Mouse (Mus musculus) G1E-ER4 (cell line): ENCODE data around the gene Zfp592. TPM values are rescaled to one million over a fixed set of nuclear protein-coding genes. Genes with fewer than 3 reads are reported as not detected.

Source experiments
- GATA1 ChIP-seq: IDR thresholded peaks from one replicate; pipeline ENCODE4 v1.8.0; 2012; ENCODE audit warnings: low read length, inconsistent platforms
- polyA plus RNA-seq: library from polyadenylated mRNA; stranded (reverse); fragments of >175 nt; gene quantifications from 2 replicates; pipeline ENCODE4 v1.2.3, GENCODE M21; 2012

Gene Zfp592
- polyA plus RNA-seq, 1 experiment, result 78.9 TPM

- TF ChIP-seq GATA1, result no peak
These were observed 46.2 kb downstream of the Zfp592 start for GRCm38 (mm10) chr7:81039711-81040110.

DNA sequence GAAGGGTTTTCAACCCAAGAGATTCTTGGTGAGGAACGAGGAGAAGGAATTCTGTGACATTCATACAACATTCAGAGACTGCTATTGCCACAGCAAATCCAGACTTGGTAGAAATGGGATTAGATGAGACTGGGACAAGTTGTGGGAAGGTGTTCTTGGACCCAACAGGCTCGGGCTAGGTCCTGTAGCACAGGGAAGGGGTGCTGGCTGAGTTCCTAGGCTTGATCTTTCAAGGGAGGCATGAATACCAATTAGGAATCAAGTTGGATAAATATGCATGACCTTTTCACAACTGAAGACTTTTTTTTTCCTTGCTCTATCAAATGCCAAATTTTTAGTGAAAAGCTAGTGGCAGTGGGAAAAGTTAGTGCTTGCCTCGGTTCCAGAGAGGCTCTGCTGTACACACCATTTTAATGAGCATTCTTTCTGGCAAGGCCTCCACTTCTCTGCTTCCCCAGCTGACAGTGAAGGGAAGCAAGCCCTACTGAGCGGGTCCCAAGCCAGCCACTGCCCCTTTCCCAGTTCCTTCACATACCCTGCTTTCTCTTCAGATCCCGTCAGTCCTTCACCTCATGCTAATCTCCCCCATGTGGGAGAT, 49.6 kb downstream of the Zfp592 start:
- TF ChIP-seq GATA1, result no peak

DNA sequence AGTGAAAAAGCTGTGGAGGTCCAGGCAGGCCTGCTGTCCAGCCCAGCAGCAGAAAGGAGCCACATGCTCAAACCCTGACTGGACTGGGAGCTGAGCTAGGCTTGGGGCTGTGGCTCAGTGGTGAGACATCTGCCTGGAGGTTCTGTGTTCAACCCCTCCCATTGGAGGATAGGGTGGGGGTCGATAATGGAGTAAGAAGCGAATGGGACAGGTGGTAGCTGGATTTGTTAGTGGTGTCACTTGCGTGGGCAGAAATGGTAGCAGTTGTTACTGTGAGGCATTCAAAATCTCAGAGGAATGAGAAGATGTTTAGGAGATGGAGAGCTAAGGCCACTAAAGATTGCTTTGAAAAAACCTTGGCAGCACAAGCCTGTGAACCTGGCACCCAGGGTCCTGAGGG, 54.4 kb downstream of the Zfp592 start:
- TF ChIP-seq GATA1, result no peak

DNA sequence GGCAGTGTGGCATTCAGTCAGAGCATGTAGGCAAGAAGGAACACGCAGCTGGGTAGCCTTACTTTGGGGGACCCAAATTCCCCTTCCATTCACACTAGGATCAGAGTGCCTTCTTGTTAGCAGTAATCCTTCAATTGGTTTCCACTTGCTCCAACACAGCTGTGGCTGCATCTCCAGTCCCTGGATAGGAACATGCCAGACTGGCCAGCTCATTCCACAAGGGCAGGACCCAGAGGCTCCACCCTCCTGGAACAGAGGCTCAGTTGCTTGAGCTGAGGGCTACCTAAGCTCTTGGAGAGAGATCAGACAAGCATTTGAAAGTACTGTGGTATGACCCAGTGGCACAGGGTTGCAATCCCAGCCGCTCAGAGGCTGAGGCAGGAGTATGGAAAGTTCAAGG, 55.0 kb downstream of the Zfp592 start:
- TF ChIP-seq GATA1, result no peak

- TF ChIP-seq GATA1, result no peak
These were observed 56.5 kb downstream of the Zfp592 start for GRCm38 (mm10) chr7:81049966-81050365.

GRCm38 (mm10) chr7:81055709-81056370, 62.4 kb downstream of the Zfp592 start:
- TF ChIP-seq GATA1, result no peak

GRCm38 (mm10) chr7:81057471-81057870, 64.0 kb downstream of the Zfp592 start, which contains the start of gene Alpk3:
Alpk3 (plus strand) TSS chr7:81057600.
- TF ChIP-seq GATA1, result no peak

DNA sequence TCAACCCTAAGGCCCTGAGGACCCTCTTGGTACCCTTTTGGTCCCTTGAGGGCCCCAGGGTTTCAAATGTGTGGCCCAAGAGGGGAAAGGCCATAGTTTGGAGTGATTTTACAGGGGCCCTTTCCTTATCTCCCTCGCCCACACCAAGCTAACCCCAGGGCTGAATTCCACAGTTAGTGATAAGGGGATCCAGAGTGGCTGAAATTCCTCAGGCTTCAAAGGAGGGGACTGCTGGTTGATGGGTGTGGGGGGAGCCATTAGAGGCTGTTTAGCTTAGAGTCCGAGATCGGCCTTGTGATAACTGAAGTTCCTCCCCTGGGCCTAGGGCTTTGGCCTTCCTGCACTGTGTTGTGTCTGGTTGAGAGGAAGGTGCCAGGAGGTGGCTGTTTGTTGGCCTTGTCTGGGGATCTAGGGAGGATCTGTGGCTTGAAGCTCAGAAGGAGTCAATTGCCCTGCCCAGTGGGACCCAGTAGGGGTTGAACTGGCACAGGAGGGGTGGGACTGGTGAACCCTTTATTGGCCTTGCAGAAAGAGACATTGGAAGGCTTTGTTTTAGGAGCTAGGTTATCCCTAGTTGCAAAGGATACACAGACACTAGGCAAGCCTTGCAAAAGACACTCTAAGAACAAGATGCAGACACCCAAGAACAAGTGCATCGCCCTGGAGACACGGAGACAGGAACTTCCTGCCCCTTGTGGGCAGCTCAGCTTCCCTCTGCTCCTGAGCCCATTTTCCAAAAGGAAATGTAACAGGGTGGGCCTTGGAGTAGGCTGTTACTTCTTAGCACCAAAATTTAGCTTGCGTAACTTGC, 64.6 kb downstream of the Zfp592 start:
- TF ChIP-seq GATA1, result peak; percentile 71

DNA sequence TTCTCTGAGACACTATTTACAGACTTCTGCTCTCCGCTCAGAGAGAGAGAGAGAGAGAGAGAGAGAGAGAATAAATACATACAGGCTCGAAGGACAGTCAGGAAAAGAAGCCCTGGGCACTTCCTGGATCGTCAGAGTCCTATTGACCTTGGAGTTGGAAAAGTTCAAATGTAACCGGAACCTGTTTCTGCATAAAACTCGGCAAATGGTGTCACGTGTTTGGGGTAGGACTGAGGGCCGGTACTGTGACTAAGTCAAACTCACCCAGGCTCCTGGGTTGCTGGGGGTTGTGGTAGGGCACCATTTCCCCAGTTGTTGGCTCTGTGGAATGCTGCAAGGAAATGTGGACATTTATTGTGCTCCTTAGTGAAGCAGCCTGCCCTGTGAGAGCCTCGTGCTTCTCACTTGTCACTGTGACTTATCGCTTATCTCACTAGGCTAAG, 65.3 kb downstream of the Zfp592 start:
- peak; percentile 22 for TF ChIP-seq GATA1

DNA sequence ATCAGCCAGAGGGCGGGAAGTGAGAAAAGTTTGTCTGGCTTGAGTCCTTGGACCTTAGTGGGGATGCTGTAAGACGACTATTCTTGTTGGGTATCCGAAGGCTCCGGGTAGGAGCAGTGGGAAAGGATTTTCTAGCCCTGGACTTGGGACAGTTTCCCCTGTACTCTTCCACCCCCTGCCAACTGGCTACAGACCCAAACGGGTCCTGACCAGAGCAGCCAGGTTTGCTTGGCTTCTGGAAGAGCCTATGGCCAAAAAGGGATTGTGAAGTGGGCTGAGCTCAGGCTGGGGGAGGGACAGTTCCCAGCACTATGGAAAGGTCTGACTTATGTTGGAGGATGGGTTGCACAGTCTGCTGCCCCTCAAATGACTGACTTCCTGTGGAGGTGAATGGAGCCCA, 65.9 kb downstream of the Zfp592 start:
- TF ChIP-seq GATA1, result no peak

DNA sequence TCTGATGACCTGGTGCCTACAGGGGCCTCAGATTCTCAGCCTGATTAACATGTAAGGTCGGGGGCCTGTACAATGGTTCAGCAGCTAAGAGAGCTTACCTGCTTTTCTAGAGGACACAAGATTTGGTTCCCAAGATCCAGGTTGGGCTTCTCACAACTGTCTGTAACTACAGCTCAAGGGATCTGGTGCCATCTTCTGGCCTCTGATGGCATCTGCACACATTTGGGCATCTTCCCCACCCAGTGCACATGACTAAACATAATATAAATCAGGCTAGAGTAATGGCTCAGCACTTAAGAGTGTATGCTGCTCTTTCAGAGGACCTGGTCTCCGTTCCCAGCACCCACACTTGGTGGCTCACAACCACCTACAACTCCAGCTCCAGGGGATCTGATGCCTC, 67.4 kb downstream of the Zfp592 start:
- TF ChIP-seq GATA1, result no peak

- TF ChIP-seq GATA1, result no peak
These were observed 68.5 kb downstream of the Zfp592 start for GRCm38 (mm10) chr7:81061936-81062335.

DNA sequence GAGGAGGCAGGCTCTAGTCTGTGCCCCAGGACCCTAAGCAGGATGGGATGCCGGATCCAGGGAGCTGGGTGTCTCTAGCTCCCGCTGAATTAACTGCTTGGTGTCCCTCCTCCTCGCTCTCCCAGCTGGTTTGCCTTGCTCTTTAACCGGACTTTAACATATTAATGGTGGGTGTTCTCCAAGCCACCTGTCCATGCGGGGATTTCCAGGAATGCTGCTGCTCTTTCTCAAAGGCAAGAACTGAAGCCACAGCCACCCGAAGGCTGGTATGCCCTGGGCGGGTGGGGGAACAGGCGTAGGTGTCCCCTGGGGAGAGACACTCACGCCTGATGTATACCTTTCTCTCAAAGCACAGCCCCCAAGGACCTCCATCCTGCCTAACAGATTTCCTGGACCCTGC, 69.9 kb downstream of the Zfp592 start:
- TF ChIP-seq GATA1, result no peak

DNA sequence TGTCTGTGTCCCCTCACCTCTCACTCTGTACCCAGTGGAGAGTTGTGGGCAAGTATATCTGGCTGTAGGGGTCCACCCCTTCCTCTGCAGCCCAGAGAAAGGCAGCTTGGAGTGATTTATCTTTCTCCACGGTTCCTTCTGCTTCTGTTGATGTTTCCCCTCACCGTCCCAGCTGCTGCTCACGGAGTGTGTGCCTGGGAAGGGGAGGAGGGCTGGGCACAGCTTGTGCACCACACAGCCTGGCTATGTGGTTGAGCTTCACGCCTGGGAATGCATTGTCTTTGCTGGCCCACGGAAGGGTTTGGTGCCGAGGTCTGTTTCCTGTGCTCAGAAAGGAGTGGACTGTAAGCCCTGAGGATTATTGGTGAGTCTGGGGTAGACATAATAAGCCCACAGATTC, 73.2 kb downstream of the Zfp592 start:
- TF ChIP-seq GATA1, result no peak

DNA sequence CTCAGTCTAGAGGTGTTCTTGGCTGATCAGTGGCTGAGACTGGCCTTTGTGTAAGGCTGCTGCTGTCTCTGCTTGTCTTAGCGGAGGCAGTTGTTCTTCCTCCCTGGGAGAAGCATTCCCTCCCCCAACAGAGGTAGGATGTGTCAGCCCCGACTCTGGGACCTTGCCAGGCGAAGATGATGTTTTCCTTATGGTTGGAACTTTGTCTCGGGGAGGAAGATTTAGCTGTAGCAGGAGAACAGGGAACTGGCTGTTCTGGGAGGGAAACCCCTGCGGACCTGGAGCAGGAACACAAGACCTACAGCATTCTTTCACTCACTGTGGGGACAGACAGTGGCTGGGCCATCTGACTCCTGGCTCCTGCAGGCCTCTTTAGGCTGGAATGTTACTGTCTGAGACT, 79.0 kb downstream of the Zfp592 start:
- no peak for TF ChIP-seq GATA1

- no peak for TF ChIP-seq GATA1
These were observed 79.8 kb downstream of the Zfp592 start for GRCm38 (mm10) chr7:81073273-81073672.
